Mouse (Mus musculus): ENCODE measurements at regions not wholly inside any gene's neighbourhood (a gene's known extent, or its start where the extent isn't known, plus 50 kb on each side); places are given as distances from the start of the nearest gene placed in this dataset.

- TF ChIP-seq CTCF (IDR thresholded peaks at IDR 0.05; ENCODE audit: borderline replicate concordance, extremely low read depth, insufficient read depth, insufficient read length) (no peak), POLR2A (IDR thresholded peaks at IDR 0.05; ENCODE audit: borderline replicate concordance, extremely low read depth, insufficient read depth, insufficient read length, poor library complexity, severe bottlenecking) (no peak)
Measured at GRCm38 (mm10) chr1:64242401-64242800, 120.3 kb upstream of the Klf7 start.
